Mouse (Mus musculus) gastrocnemius, postnatal 36 days (tissue): ENCODE measurements around the gene Ugt1a1. TPM values are rescaled to one million over a fixed set of nuclear protein-coding genes. Genes with fewer than 3 reads are reported as not detected.

Experiments used
- DNase-seq, 2 experiments: peaks; one replicate each; pipeline ENCODE4 v3.0.0; 2022
- intact Hi-C: fragments of 180-260 bp; cut with DNase I; formaldehyde crosslinking; loops from one replicate; pipeline ENCODE4 v1.15.1; 2025
- total RNA-seq, 2 experiments: library from RNA; stranded (reverse); gene quantifications; 2 replicates each; pipeline ENCODE4 v1.2.3; 2021

Gene Ugt1a1
- total RNA-seq, 2 experiments from 2014 or later, result not detected

GRCm38 (mm10) chr1:88232664-88233380, 21.1 kb downstream of the Ugt1a1 start:
- intact Hi-C loops, result no loop called here
- DNase-seq, result peak; percentile 3 to 17

GRCm38 (mm10) chr1:88233421-88234247, 21.9 kb downstream of the Ugt1a1 start:
- peak; percentile 3 to 39 for DNase-seq
- intact Hi-C loops, result no loop called here

- no peak for DNase-seq
- intact Hi-C loops, result no loop called here
These were observed 22.5 kb downstream of the Ugt1a1 start for GRCm38 (mm10) chr1:88234248-88234610.

GRCm38 (mm10) chr1:88234646-88235045, 22.9 kb downstream of the Ugt1a1 start:
- intact Hi-C loops, result no loop called here
- DNase-seq, result peak in 1 of 2 experiments; percentile 19

- DNase-seq, result peak in 1 of 2 experiments; percentile 38
- intact Hi-C loops, result no loop called here
These were observed 23.5 kb downstream of the Ugt1a1 start for GRCm38 (mm10) chr1:88235046-88235893.

GRCm38 (mm10) chr1:88235894-88236415, 24.2 kb downstream of the Ugt1a1 start:
- no peak for DNase-seq
- intact Hi-C loops, result no loop called here

- DNase-seq, result peak in 1 of 2 experiments; percentile 31
- intact Hi-C loops, result no loop called here
These were observed 25.6 kb downstream of the Ugt1a1 start for GRCm38 (mm10) chr1:88237311-88237710.

- DNase-seq, result no peak
- intact Hi-C loops, result no loop called here
These were observed 27.0 kb downstream of the Ugt1a1 start for GRCm38 (mm10) chr1:88238771-88239170.

- intact Hi-C loops, result no loop called here
- peak in 1 of 2 experiments; percentile 18 for DNase-seq
These were observed 28.3 kb downstream of the Ugt1a1 start for GRCm38 (mm10) chr1:88240072-88240471.

GRCm38 (mm10) chr1:88240579-88240978, 28.8 kb downstream of the Ugt1a1 start:
- intact Hi-C loops, result no loop called here
- DNase-seq, result peak in 1 of 2 experiments; percentile 30

- DNase-seq, result peak in 1 of 2 experiments; percentile 20
- intact Hi-C loops, result no loop called here
These were observed 32.1 kb downstream of the Ugt1a1 start for GRCm38 (mm10) chr1:88243861-88244260.

- intact Hi-C loops, result no loop called here
These were observed 34.1 kb downstream of the Ugt1a1 start for GRCm38 (mm10) chr1:88245881-88246280.

GRCm38 (mm10) chr1:88246386-88246785, 34.6 kb downstream of the Ugt1a1 start:
- intact Hi-C loops, result no loop called here
- no peak for DNase-seq

More at GRCm38 (mm10) chr1:88245881-88246280, 34.1 kb downstream of the Ugt1a1 start:
- no peak for DNase-seq

- intact Hi-C loops, result no loop called here
- no peak for DNase-seq
These were observed 35.9 kb downstream of the Ugt1a1 start for GRCm38 (mm10) chr1:88247660-88248059.

GRCm38 (mm10) chr1:88248658-88249057, 36.9 kb downstream of the Ugt1a1 start:
- intact Hi-C loops, result no loop called here
- DNase-seq, result no peak

GRCm38 (mm10) chr1:88249596-88249995, 37.8 kb downstream of the Ugt1a1 start:
- no peak for DNase-seq
- intact Hi-C loops, result no loop called here

GRCm38 (mm10) chr1:88250023-88250422, 38.3 kb downstream of the Ugt1a1 start:
- no peak for DNase-seq
- intact Hi-C loops, result no loop called here

- intact Hi-C loops, result no loop called here
- DNase-seq, result no peak
These were observed 41.3 kb downstream of the Ugt1a1 start for GRCm38 (mm10) chr1:88253106-88253505.

- DNase-seq, result no peak
- intact Hi-C loops, result no loop called here
These were observed 41.8 kb downstream of the Ugt1a1 start for GRCm38 (mm10) chr1:88253540-88253939.

GRCm38 (mm10) chr1:88254793-88255465, 43.2 kb downstream of the Ugt1a1 start:
- peak in 1 of 2 experiments; percentile 36 for DNase-seq
- intact Hi-C loops, result no loop called here
